Mouse (Mus musculus) heart, embryonic 16.5 days (tissue): ENCODE data around the gene Gfpt2. TPM values are rescaled to one million over a fixed set of nuclear protein-coding genes. Genes with fewer than 3 reads are reported as not detected.

Experiments used
- ATAC-seq: fragments of 200-750 bp; cut with Nextera tagmentation; replicated peaks from 2 replicates; pipeline ENCODE4 v1.8.0; 2017; ENCODE audit warnings: moderate number of reproducible peaks; ENCODE audit not compliant: insufficient read depth, low FRiP score; ENCODE audit errors: extremely low read depth
- H3K27ac ChIP-seq: fragments of 300-500 bp; sonication (generic); 2 replicates; pipeline ENCODE4 v1.5.1; 2014; ENCODE audit warnings: mild to moderate bottlenecking, low read length, control low read depth, moderate library complexity
- H3K27me3 ChIP-seq: fragments of 300-500 bp; sonication (generic); 2 replicates; pipeline ENCODE4 v1.6.1; 2014; ENCODE audit warnings: low read length, mixed read lengths; ENCODE audit not compliant: control insufficient read depth, insufficient read depth
- H3K36me3 ChIP-seq: fragments of 300-500 bp; sonication (generic); 2 replicates; pipeline ENCODE4 v1.6.1; 2014; ENCODE audit not compliant: control insufficient read depth, insufficient read depth
- H3K4me1 ChIP-seq: fragments of 300-500 bp; sonication (generic); 2 replicates; pipeline ENCODE4 v1.6.1; 2014; ENCODE audit warnings: low read length, mixed read lengths; ENCODE audit not compliant: control insufficient read depth, insufficient read depth
- H3K4me2 ChIP-seq: fragments of 300-500 bp; sonication (generic); 2 replicates; pipeline ENCODE4 v1.6.1; 2014; ENCODE audit warnings: low read depth, mild to moderate bottlenecking, control low read depth, low read length
- H3K4me3 ChIP-seq: fragments of 300-500 bp; sonication (generic); 2 replicates; pipeline ENCODE4 v1.5.1; 2014; ENCODE audit warnings: mild to moderate bottlenecking, control low read depth, low read length
- H3K9ac ChIP-seq: fragments of 300-500 bp; sonication (generic); 2 replicates; pipeline ENCODE4 v1.6.1; 2014; ENCODE audit warnings: low read length, control low read depth
- H3K9me3 ChIP-seq: fragments of 300-500 bp; sonication (generic); replicated peaks from 2 replicates; pipeline ENCODE4 v1.6.1; 2016; ENCODE audit warnings: low read length; ENCODE audit not compliant: control insufficient read depth
- WGBS: fragments of 180-500 bp; shearing (Covaris S2); extraction: QIAGEN DNeasy Blood & Tissue Kit; methylation state at CpG from one replicate; pipeline ENCODE4 v1.1.7; 2014; 5-methylcytosine and 5-hydroxymethylcytosine counted together
- polyA plus RNA-seq: library from polyadenylated mRNA; unstranded; fragments of >200 nt; fragmentation: Nextera tagmentation; extraction: Ambion mirVana; gene quantifications from 2 replicates; pipeline ENCODE4 v1.2.1, GENCODE M21; 2015

Gfpt2 gene
- polyA plus RNA-seq, 1 experiment from 2014 or later: 13.1 TPM

- 82% methylated on average over 5 of the region's 5 CpGs for WGBS
- peaks cover 16% of the 10 kb centered on the region for H3K36me3 ChIP-seq
These were observed 61.2 kb downstream of the Gfpt2 start for GRCm38 (mm10) chr11:49855144-49855543.

GRCm38 (mm10) chr11:49861139-49861538, 67.2 kb downstream of the Gfpt2 start:
- Histone ChIP-seq H3K36me3 (no peaks in the 10 kb centered on the region), H3K4me3 (no peak overlapping the region), H3K9ac (no peak overlapping the region), H3K9me3 (no peaks in the 10 kb centered on the region), H3K27ac (no peak overlapping the region), H3K27me3 (no peaks in the 10 kb centered on the region), H3K4me2 (no peak overlapping the region), H3K4me1 (no peaks in the 10 kb centered on the region)
- no peak for ATAC-seq
- WGBS: 84% methylated on average over 4 of the region's 4 CpGs

More at GRCm38 (mm10) chr11:49855144-49855543, 61.2 kb downstream of the Gfpt2 start:
- H3K4me2 ChIP-seq: no peak overlapping the region
- no peaks in the 10 kb centered on the region for H3K27me3 ChIP-seq
- no peak overlapping the region for H3K9ac ChIP-seq
- no peak overlapping the region for H3K27ac ChIP-seq
- no peak overlapping the region for H3K4me3 ChIP-seq
- H3K4me1 ChIP-seq: no peaks in the 10 kb centered on the region
- no peak for ATAC-seq
- no peaks in the 10 kb centered on the region for H3K9me3 ChIP-seq

- H3K4me2 ChIP-seq: no peak overlapping the region
- no peak for ATAC-seq
- H3K4me1 ChIP-seq: no peaks in the 10 kb centered on the region
- H3K9me3 ChIP-seq: no peaks in the 10 kb centered on the region
- H3K4me3 ChIP-seq: no peak overlapping the region
- no peak overlapping the region for H3K9ac ChIP-seq
- no peaks in the 10 kb centered on the region for H3K27me3 ChIP-seq
- H3K27ac ChIP-seq: no peak overlapping the region
- peaks cover 10% of the 10 kb centered on the region; the same call in 1 of the 2 replicates for H3K36me3 ChIP-seq
These were observed 69.9 kb downstream of the Gfpt2 start for GRCm38 (mm10) chr11:49863926-49864325.

- no peak overlapping the region for H3K4me3 ChIP-seq
- ATAC-seq: no peak
- no peaks in the 10 kb centered on the region for H3K27me3 ChIP-seq
- WGBS: 77% methylated on average over 5 of the region's 5 CpGs
- no peak overlapping the region for H3K4me2 ChIP-seq
- H3K9me3 ChIP-seq: no peaks in the 10 kb centered on the region
- peaks cover 14% of the 10 kb centered on the region; the same call in 1 of the 2 replicates for H3K36me3 ChIP-seq
- H3K4me1 ChIP-seq: no peaks in the 10 kb centered on the region
- H3K9ac ChIP-seq: no peak overlapping the region
- H3K27ac ChIP-seq: no peak overlapping the region
These were observed 73.3 kb downstream of the Gfpt2 start for GRCm38 (mm10) chr11:49867320-49867719.

GRCm38 (mm10) chr11:49869762-49870161, 75.8 kb downstream of the Gfpt2 start:
- Histone ChIP-seq H3K36me3 (peaks cover 30% of the 10 kb centered on the region), H3K4me1 (no peaks in the 10 kb centered on the region), H3K27me3 (no peaks in the 10 kb centered on the region), H3K4me2 (no peak overlapping the region), H3K9me3 (no peaks in the 10 kb centered on the region), H3K9ac (no peak overlapping the region), H3K4me3 (no peak overlapping the region), H3K27ac (no peak overlapping the region)
- no peak for ATAC-seq

GRCm38 (mm10) chr11:49871914-49872313, 77.9 kb downstream of the Gfpt2 start:
- no peak for ATAC-seq
- peaks cover 8% of the 10 kb centered on the region for H3K4me1 ChIP-seq
- H3K9me3 ChIP-seq: no peaks in the 10 kb centered on the region
- 45% methylated on average over 6 of the region's 6 CpGs for WGBS
- no peaks in the 10 kb centered on the region for H3K27me3 ChIP-seq
- H3K36me3 ChIP-seq: peaks cover 31% of the 10 kb centered on the region
- no peak overlapping the region for H3K9ac ChIP-seq
- H3K4me3 ChIP-seq: no peak overlapping the region
- no peak overlapping the region for H3K4me2 ChIP-seq
- H3K27ac ChIP-seq: no peak overlapping the region

GRCm38 (mm10) chr11:49872779-49873178, 78.8 kb downstream of the Gfpt2 start:
- WGBS: 88% methylated on average over 6 of the region's 6 CpGs
- no peak overlapping the region for H3K4me3 ChIP-seq

GRCm38 (mm10) chr11:49876948-49877817, 83.2 kb downstream of the Gfpt2 start:
- H3K9me3 ChIP-seq: no peaks in the 10 kb centered on the region
- H3K9ac ChIP-seq: no peak overlapping the region
- H3K27me3 ChIP-seq: no peaks in the 10 kb centered on the region
- peaks cover 23% of the 10 kb centered on the region for H3K36me3 ChIP-seq
- H3K4me1 ChIP-seq: peaks cover 23% of the 10 kb centered on the region
- H3K4me2 ChIP-seq: no peak overlapping the region
- no peak overlapping the region for H3K4me3 ChIP-seq
- peak; percentile 92 for ATAC-seq
- H3K27ac ChIP-seq: peak overlapping the region; percentile 78
- 64% methylated on average over 8 of the region's 8 CpGs for WGBS

More at GRCm38 (mm10) chr11:49872779-49873178, 78.8 kb downstream of the Gfpt2 start:
- H3K4me1 ChIP-seq: peaks cover 16% of the 10 kb centered on the region
- H3K4me2 ChIP-seq: no peak overlapping the region
- H3K9me3 ChIP-seq: no peaks in the 10 kb centered on the region
- H3K36me3 ChIP-seq: peaks cover 24% of the 10 kb centered on the region
- no peak for ATAC-seq
- H3K27ac ChIP-seq: no peak overlapping the region
- no peaks in the 10 kb centered on the region for H3K27me3 ChIP-seq
- no peak overlapping the region for H3K9ac ChIP-seq

- Histone ChIP-seq H3K9ac (no peak overlapping the region), H3K4me2 (no peak overlapping the region), H3K27me3 (no peaks in the 10 kb centered on the region), H3K9me3 (no peaks in the 10 kb centered on the region), H3K4me1 (peaks cover 23% of the 10 kb centered on the region), H3K36me3 (peaks cover 17% of the 10 kb centered on the region), H3K27ac (no peak overlapping the region), H3K4me3 (no peak overlapping the region)
- no peak for ATAC-seq
- WGBS: 74% methylated on average over 3 of the region's 3 CpGs
These were observed 86.1 kb downstream of the Gfpt2 start for GRCm38 (mm10) chr11:49879950-49880642.
